Mouse (Mus musculus): ENCODE measurements at regions not wholly inside any gene's neighbourhood (a gene's known extent, or its start where the extent isn't known, plus 50 kb on each side); places are given as distances from the start of the nearest gene placed in this dataset.

GRCm38 (mm10) chr1:75706126-75706525 is 160.1 kb downstream of the Slc4a3 start:
- no peak overlapping the region for H3K4me2 ChIP-seq (ENCODE audit: low read depth, low read length)
- H3K27me3 ChIP-seq (replicated peaks; ENCODE audit: control insufficient read depth, insufficient read depth, low read length): no peaks in the 10 kb centered on the region
- H3K4me3 ChIP-seq (ENCODE audit: low read depth, low read length): no peak overlapping the region
- WGBS: 76% methylated on average over 9 of the region's 9 CpGs
- H3K27ac ChIP-seq (replicated peaks; ENCODE audit: low read depth, low read length): no peak overlapping the region
- H3K36me3 ChIP-seq (ENCODE audit: control insufficient read depth, insufficient read depth, low read length): no peaks in the 10 kb centered on the region
- peak; percentile 65 for DNase-seq (ENCODE audit: low spot score)
- peaks cover 9% of the 10 kb centered on the region; the same call in 1 of the 2 replicates for H3K4me1 ChIP-seq (ENCODE audit: control insufficient read depth, insufficient read depth, low read length)
- no peak overlapping the region for H3K9ac ChIP-seq (ENCODE audit: low read depth, low read length)
- H3K9me3 ChIP-seq (ENCODE audit: control insufficient read depth, low read length): no peaks in the 10 kb centered on the region
- ATAC-seq (ENCODE audit: low read depth): peak; percentile 50; the same call in 1 of the 2 replicates

- no peaks in the 10 kb centered on the region for H3K36me3 ChIP-seq (ENCODE audit: control insufficient read depth, insufficient read depth, low read length)
Measured at GRCm38 (mm10) chr1:75723431-75723830, 177.4 kb downstream of the Slc4a3 start.

GRCm38 (mm10) chr1:75725329-75725728 is 179.3 kb downstream of the Slc4a3 start:
- 80% methylated on average over 2 of the region's 2 CpGs for WGBS
- H3K9me3 ChIP-seq (ENCODE audit: control insufficient read depth, low read length): 0 out of 2 replicates have a peak, but pooled peaks cover 5% of the 10 kb centered on the region
- no peak overlapping the region for H3K4me3 ChIP-seq (ENCODE audit: low read depth, low read length)
- no peaks in the 10 kb centered on the region for H3K36me3 ChIP-seq (ENCODE audit: control insufficient read depth, insufficient read depth, low read length)
- no peak for DNase-seq (ENCODE audit: low spot score)
- no peak overlapping the region for H3K27ac ChIP-seq (replicated peaks; ENCODE audit: low read depth, low read length)
- ATAC-seq (ENCODE audit: low read depth): no peak
- H3K9ac ChIP-seq (ENCODE audit: low read depth, low read length): no peak overlapping the region
- H3K4me2 ChIP-seq (ENCODE audit: low read depth, low read length): no peak overlapping the region
- H3K4me1 ChIP-seq (ENCODE audit: control insufficient read depth, insufficient read depth, low read length): no peaks in the 10 kb centered on the region
- H3K27me3 ChIP-seq (replicated peaks; ENCODE audit: control insufficient read depth, insufficient read depth, low read length): no peaks in the 10 kb centered on the region

More at GRCm38 (mm10) chr1:75723431-75723830, 177.4 kb downstream of the Slc4a3 start:
- no peak overlapping the region for H3K9ac ChIP-seq (ENCODE audit: low read depth, low read length)
- no peaks in the 10 kb centered on the region for H3K4me1 ChIP-seq (ENCODE audit: control insufficient read depth, insufficient read depth, low read length)
- no peak overlapping the region for H3K4me2 ChIP-seq (ENCODE audit: low read depth, low read length)
- ATAC-seq (ENCODE audit: low read depth): no peak
- no peaks in the 10 kb centered on the region for H3K27me3 ChIP-seq (replicated peaks; ENCODE audit: control insufficient read depth, insufficient read depth, low read length)
- no peak overlapping the region for H3K27ac ChIP-seq (replicated peaks; ENCODE audit: low read depth, low read length)
- WGBS: 87% methylated on average over 5 of the region's 5 CpGs
- no peak overlapping the region for H3K4me3 ChIP-seq (ENCODE audit: low read depth, low read length)
- H3K9me3 ChIP-seq (ENCODE audit: control insufficient read depth, low read length): 0 out of 2 replicates have a peak, but pooled peaks cover 5% of the 10 kb centered on the region
- no peak for DNase-seq (ENCODE audit: low spot score)

GRCm38 (mm10) chr1:75728859-75729258 is 182.8 kb downstream of the Slc4a3 start:
- Histone ChIP-seq H3K27me3 (replicated peaks; ENCODE audit: control insufficient read depth, insufficient read depth, low read length) (no peaks in the 10 kb centered on the region), H3K9ac (ENCODE audit: low read depth, low read length) (no peak overlapping the region), H3K27ac (replicated peaks; ENCODE audit: low read depth, low read length) (no peak overlapping the region), H3K36me3 (ENCODE audit: control insufficient read depth, insufficient read depth, low read length) (no peaks in the 10 kb centered on the region), H3K4me1 (ENCODE audit: control insufficient read depth, insufficient read depth, low read length) (no peaks in the 10 kb centered on the region), H3K9me3 (ENCODE audit: control insufficient read depth, low read length) (0 out of 2 replicates have a peak, but pooled peaks cover 5% of the 10 kb centered on the region), H3K4me2 (ENCODE audit: low read depth, low read length) (no peak overlapping the region), H3K4me3 (ENCODE audit: low read depth, low read length) (no peak overlapping the region)
- WGBS: 61% methylated on average over 2 of the region's 2 CpGs
- ATAC-seq (ENCODE audit: low read depth) (no peak), DNase-seq (ENCODE audit: low spot score) (no peak)

GRCm38 (mm10) chr1:75733791-75734190 is 187.7 kb downstream of the Slc4a3 start:
- H3K27me3 ChIP-seq (replicated peaks; ENCODE audit: control insufficient read depth, insufficient read depth, low read length): no peaks in the 10 kb centered on the region
- H3K27ac ChIP-seq (replicated peaks; ENCODE audit: low read depth, low read length): no peak overlapping the region
- no peak overlapping the region for H3K9ac ChIP-seq (ENCODE audit: low read depth, low read length)
- H3K4me1 ChIP-seq (ENCODE audit: control insufficient read depth, insufficient read depth, low read length): no peaks in the 10 kb centered on the region
- WGBS: 30% methylated on average over 4 of the region's 4 CpGs
- no peak overlapping the region for H3K4me3 ChIP-seq (ENCODE audit: low read depth, low read length)
- peak; percentile 58 for DNase-seq (ENCODE audit: low spot score)
- no peak overlapping the region for H3K4me2 ChIP-seq (ENCODE audit: low read depth, low read length)
- no peaks in the 10 kb centered on the region for H3K9me3 ChIP-seq (ENCODE audit: control insufficient read depth, low read length)
- no peaks in the 10 kb centered on the region for H3K36me3 ChIP-seq (ENCODE audit: control insufficient read depth, insufficient read depth, low read length)
- no peak for ATAC-seq (ENCODE audit: low read depth)

- H3K4me3 ChIP-seq (ENCODE audit: low read depth, low read length): no peak overlapping the region
- DNase-seq (ENCODE audit: low spot score) (no peak), ATAC-seq (ENCODE audit: low read depth) (no peak)
- no peaks in the 10 kb centered on the region for H3K36me3 ChIP-seq (ENCODE audit: control insufficient read depth, insufficient read depth, low read length)
- no peaks in the 10 kb centered on the region for H3K4me1 ChIP-seq (ENCODE audit: control insufficient read depth, insufficient read depth, low read length)
- H3K4me2 ChIP-seq (ENCODE audit: low read depth, low read length): no peak overlapping the region
- no peaks in the 10 kb centered on the region for H3K9me3 ChIP-seq (ENCODE audit: control insufficient read depth, low read length)
- H3K27ac ChIP-seq (replicated peaks; ENCODE audit: low read depth, low read length): no peak overlapping the region
- WGBS: 51% methylated on average over 5 of the region's 5 CpGs
- H3K9ac ChIP-seq (ENCODE audit: low read depth, low read length): no peak overlapping the region
- no peaks in the 10 kb centered on the region for H3K27me3 ChIP-seq (replicated peaks; ENCODE audit: control insufficient read depth, insufficient read depth, low read length)
Measured at GRCm38 (mm10) chr1:75738651-75739050, 192.6 kb downstream of the Slc4a3 start.

- Histone ChIP-seq H3K27ac (replicated peaks; ENCODE audit: low read depth, low read length) (peak overlapping the region; percentile 70), H3K9me3 (ENCODE audit: control insufficient read depth, low read length) (no peaks in the 10 kb centered on the region), H3K4me2 (ENCODE audit: low read depth, low read length) (peak overlapping the region; percentile 26; the same call in 1 of the 2 replicates)
Measured at GRCm38 (mm10) chr1:75749665-75750221, 203.7 kb downstream of the Slc4a3 start.

GRCm38 (mm10) chr1:75772131-75772530 is 226.1 kb downstream of the Slc4a3 start:
- Histone ChIP-seq H3K27me3 (replicated peaks; ENCODE audit: control insufficient read depth, insufficient read depth, low read length) (no peaks in the 10 kb centered on the region), H3K27ac (replicated peaks; ENCODE audit: low read depth, low read length) (peak overlapping the region; percentile 35; the same call in 1 of the 2 replicates), H3K9ac (ENCODE audit: low read depth, low read length) (no peak overlapping the region), H3K4me2 (ENCODE audit: low read depth, low read length) (no peak overlapping the region), H3K36me3 (ENCODE audit: control insufficient read depth, insufficient read depth, low read length) (no peaks in the 10 kb centered on the region), H3K9me3 (ENCODE audit: control insufficient read depth, low read length) (no peaks in the 10 kb centered on the region), H3K4me1 (ENCODE audit: control insufficient read depth, insufficient read depth, low read length) (peaks cover 12% of the 10 kb centered on the region; the same call in 1 of the 2 replicates), H3K4me3 (ENCODE audit: low read depth, low read length) (no peak overlapping the region)
- peak; percentile 76 for DNase-seq (ENCODE audit: low spot score)
- 26% methylated on average over 5 of the region's 5 CpGs for WGBS
- ATAC-seq (ENCODE audit: low read depth): peak; percentile 44; the same call in 1 of the 2 replicates

More at GRCm38 (mm10) chr1:75749665-75750221, 203.7 kb downstream of the Slc4a3 start:
- DNase-seq (ENCODE audit: low spot score) (peak; percentile 76), ATAC-seq (ENCODE audit: low read depth) (no peak)
- Histone ChIP-seq H3K36me3 (ENCODE audit: control insufficient read depth, insufficient read depth, low read length) (no peaks in the 10 kb centered on the region), H3K4me1 (ENCODE audit: control insufficient read depth, insufficient read depth, low read length) (peaks cover 12% of the 10 kb centered on the region; the same call in 1 of the 2 replicates), H3K27me3 (replicated peaks; ENCODE audit: control insufficient read depth, insufficient read depth, low read length) (no peaks in the 10 kb centered on the region), H3K9ac (ENCODE audit: low read depth, low read length) (0 out of 2 replicates have a peak overlapping the region, but pooled peaks have one; percentile 0), H3K4me3 (ENCODE audit: low read depth, low read length) (no peak overlapping the region)
- 30% methylated on average over 10 of the region's 10 CpGs for WGBS

- no peak overlapping the region for H3K9ac ChIP-seq (ENCODE audit: low read depth, low read length)
- DNase-seq (ENCODE audit: low spot score) (no peak), ATAC-seq (ENCODE audit: low read depth) (no peak)
- no peaks in the 10 kb centered on the region for H3K36me3 ChIP-seq (ENCODE audit: control insufficient read depth, insufficient read depth, low read length)
- no peak overlapping the region for H3K4me2 ChIP-seq (ENCODE audit: low read depth, low read length)
- 51% methylated on average over 5 of the region's 5 CpGs for WGBS
- H3K4me3 ChIP-seq (ENCODE audit: low read depth, low read length): no peak overlapping the region
- H3K27ac ChIP-seq (replicated peaks; ENCODE audit: low read depth, low read length): no peak overlapping the region
- H3K4me1 ChIP-seq (ENCODE audit: control insufficient read depth, insufficient read depth, low read length): peaks cover 12% of the 10 kb centered on the region; the same call in 1 of the 2 replicates
- H3K9me3 ChIP-seq (ENCODE audit: control insufficient read depth, low read length): no peaks in the 10 kb centered on the region
- H3K27me3 ChIP-seq (replicated peaks; ENCODE audit: control insufficient read depth, insufficient read depth, low read length): no peaks in the 10 kb centered on the region
Measured at GRCm38 (mm10) chr1:75773014-75773413, 226.9 kb downstream of the Slc4a3 start.
